Mouse (Mus musculus) right cerebral cortex, postnatal 36 days (tissue): Measurements from ENCODE around the gene Cdpf1.
"Not testable (repeated sequence)": the region's sequence is repeated elsewhere in the genome, so short reads cannot be mapped to it uniquely, and the experiment has no call there.

Source experiments
- DNase-seq, 2 experiments: peaks; one replicate each; pipeline ENCODE4 v3.0.0; 2022; ENCODE audit warnings: low spot score in 2 of 2, mixed read lengths in 1 of 2

The Cdpf1 gene

DNA sequence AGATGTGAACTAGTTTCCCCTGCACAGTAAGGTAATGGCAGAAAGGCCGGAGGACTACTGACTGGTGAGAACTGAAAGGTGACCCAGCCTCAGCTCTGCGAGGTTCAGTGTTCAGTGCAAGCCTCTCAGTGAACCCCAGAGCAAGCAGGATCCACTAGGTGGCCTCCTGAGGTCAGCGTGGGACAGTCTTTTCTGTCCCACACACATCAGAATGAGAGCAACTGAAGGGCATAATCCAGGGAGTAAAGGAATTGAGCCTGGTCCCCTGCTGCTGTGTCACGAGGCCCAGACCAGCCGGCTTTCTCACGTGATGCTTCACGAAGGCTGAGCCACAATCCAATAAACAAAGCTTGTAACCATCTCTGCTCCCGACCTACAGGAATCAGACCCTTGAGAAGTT lies 3.1 kb downstream of the Cdpf1 start:
- DNase-seq: no peak

DNA sequence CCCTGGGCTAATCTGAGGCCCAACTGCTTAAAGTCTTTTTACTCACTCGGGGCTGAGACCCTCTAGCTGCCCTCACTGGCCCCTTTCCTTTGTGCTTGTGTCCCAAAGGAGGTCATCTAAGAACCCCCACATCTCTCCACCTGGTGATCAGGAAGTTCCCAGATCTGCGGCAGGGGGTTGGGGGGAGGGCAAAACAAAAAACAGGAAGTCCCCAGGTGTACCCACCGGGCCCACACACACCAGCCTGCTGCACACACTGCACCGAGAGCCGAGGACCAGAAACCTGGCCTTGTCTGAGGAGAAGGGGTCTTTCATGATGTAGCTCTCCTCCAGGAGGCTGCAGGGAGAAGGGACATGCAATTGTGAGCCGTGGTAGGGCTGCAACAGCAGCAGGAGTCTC lies 3.5 kb downstream of the Cdpf1 start:
- no peak for DNase-seq

DNA sequence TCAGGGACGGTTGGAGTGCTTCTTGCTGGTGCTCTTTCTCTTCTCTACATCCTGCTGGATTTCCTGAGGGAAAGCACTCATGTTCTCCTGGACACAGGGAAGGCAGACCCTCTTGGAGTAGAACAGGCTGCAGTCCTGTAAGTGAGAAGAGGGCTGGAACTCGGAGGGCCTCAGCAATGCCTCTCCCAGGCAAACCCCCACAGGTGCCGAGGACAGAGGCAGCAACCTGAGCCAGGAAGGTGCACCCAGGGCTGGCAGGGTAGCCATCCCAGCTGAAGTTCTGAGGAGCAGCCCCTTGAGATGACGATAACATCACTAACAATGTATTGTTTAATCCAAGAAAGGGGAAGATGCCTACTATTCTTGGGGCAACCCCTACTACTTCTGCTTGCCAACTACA lies 4.1 kb downstream of the Cdpf1 start:
- no peak for DNase-seq

DNA sequence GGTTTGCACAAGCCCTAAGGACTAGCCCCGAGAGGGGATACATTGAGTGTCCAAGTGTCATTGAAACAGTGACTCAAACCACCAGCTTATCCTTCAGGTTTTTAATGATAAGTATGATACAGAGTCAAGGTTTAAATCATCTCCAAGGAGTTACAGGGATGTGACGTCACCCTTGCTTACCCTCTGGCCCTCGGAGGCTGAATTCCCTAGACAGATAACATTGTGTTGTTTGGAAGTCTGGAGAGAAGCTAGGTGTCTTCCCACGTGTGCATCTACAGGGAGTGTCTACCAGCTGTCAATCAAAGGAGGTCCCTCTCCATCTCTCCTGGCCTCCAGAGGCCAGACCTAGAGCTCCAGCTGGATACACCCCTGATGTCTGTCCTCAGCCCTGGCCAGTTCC lies 4.6 kb downstream of the Cdpf1 start:
- DNase-seq: no peak

DNA sequence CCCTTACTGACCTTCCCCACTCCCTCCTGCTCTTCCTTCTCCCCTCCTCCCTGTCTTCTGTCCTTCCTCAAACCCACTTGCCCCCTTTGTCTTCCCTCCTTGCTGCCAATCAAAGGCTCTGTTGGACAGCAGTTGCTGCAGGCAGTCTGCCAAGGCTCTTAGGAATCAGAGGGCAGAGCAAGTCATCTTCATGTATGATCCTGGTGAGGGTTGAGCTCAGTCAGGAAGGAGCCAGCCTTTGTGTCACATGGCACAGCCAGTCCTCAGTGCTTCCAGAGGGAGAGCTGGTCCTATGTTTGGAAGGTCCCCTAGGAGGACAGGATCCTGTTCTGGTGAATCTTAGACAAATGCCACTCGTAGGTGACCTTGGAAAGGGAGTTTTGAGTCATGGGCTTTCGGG lies 8.6 kb downstream of the Cdpf1 start:
- no peak for DNase-seq

DNA sequence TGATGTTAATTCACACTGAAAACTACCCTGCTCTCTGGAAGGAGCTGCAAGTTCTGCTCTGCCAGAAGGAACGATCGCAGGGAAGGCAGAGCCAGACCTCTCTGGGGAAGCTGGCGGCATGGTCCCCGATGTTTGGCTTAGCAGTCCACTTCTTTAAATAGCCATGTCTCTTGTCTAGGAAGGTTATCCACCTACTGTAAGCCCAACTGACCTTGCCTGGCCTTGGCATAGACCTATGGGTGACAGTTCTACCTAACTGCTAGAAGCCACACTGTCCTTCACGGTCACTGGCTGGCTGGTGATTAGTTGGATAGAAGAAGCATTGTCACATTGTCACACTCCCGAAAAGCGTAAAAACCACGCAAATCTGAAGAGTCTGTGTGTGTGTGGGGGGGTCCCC lies 12.8 kb downstream of the Cdpf1 start:
- DNase-seq: no peak

DNA sequence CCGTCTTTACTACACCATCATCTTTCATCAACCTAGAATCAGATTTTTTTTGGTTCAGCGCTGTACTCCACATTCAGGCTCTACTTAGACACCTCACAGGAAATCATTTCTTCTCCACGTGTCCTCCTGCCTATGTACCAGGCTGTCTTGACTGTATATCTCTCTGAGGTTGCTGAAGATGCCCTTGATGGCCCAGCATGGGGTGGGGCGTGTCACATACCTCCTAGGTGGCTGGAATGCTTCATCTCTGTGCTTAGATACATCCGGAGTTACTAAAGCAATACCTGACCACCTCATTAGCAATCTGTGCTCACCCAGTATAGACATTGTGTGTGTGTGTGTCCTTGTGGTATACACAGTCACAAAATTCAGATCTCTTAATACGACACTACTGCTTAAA lies 16.0 kb downstream of the Cdpf1 start:
- no peak for DNase-seq

DNA sequence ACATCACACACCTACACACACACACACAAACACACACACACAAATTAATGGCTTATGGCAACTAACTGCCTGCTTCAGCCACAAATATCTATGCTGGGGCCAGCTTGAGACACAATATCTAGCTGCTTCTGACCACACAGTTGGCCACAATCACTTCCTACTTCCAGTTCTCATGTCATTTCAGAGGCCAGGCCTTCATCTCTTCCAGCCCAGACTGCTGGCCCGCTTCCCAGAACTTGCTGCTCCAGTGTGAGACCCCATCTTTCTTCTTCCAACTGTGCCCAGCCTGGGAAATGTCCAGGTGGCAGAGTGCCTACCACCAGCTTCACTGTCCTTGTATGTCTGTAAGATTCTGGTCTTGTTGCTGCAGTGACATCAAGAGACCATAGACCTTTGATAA lies 18.7 kb downstream of the Cdpf1 start:
- peak in 1 of 2 experiments; percentile 10 for DNase-seq

DNA sequence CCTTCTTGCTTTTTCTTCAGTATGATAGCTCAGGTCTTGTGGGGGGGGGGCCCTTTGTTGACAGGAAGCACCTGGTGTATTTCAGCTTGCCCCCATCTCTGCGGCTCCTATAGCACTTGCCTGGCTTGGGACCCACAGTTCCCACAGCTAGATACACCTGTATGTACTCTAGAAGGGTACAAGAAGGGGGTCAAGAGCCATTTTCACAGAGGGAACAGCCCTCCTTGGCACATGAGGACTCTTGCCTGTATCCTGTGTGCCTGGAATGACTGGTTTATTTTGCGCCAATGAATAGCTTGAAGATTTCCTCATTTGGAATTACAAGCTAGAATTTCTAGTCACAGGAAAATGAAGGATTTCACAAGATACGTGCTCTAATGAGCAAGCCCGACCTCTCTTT lies 20.0 kb downstream of the Cdpf1 start:
- no peak for DNase-seq

DNA sequence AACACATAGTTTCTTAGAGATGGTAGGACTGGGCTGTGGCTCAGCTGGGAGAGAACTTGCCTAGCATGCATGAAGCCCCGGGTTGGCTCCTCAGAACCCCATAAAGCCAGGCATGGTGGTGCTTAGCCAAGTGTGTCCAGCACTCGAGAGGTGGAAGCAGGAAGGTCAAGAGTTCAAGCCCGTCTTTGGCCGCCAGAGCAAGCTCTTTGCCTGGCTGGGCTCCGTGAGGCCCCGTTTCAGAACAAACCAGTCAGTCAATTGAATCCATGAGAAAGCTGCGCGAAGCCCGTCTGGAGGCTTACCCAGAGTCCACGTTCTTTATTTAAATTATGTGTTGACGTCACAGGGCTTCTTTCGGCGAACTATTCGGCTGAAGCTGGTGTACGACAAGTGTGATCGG lies 22.9 kb downstream of the Cdpf1 start:
- no peak for DNase-seq

DNA sequence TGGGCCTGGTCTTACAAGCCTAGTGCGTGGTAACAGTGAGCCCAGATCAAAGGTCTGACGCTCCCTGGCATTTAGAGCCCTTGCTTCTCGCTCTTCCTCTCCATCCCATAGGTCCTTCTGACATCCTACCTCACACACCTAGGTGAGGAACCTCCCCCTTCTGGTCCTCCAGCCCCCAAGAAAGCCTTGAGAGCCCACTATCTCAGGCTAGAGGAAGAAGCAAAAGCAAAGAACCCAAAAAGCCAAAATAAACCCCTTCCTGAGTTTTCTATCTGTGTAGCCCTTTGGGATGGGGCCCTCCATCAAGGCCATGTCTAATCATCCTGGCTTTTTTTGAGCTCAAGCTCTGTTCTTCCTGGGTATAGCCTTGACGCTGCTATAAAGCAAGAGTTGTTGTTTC lies 23.4 kb downstream of the Cdpf1 start:
- no peak for DNase-seq

DNA sequence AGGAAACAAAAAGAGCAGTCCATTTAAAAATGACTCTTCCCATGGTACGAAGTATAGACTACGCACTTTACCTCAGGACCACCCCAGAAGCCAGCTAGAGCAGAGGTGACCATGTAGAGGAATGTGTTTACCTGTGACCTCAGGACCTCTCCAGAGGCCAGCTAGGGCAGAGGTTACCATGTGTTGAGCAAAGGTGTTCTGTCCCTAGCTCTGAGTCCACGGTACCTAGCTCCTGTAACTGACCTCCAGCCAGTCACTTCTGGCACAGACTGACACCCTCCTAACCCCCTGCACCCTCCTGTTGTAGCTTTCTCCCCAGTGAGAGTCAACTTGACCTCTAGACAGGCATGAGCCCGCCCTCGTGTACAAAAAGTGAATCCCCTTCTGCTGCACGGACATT lies 24.0 kb downstream of the Cdpf1 start:
- DNase-seq: no peak

DNA sequence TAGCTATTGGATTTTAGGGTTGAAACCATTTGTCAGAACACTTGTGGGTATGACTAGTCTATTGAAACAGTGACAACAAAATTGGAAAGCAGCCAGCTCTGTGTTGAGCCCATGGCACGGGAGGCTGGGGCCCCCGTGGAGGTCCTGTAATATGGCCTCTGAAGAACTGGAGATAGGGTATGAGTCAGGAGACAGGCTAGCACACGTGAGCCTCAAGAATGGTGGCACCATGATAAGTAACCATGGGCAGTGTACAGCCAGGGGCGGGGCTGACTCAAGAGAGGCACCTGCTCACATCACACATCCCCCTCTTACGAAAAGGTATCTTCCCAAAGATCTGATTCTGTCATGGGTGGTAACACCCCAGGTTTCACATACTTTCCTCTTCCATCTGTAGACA lies 24.8 kb downstream of the Cdpf1 start:
- no peak for DNase-seq

DNA sequence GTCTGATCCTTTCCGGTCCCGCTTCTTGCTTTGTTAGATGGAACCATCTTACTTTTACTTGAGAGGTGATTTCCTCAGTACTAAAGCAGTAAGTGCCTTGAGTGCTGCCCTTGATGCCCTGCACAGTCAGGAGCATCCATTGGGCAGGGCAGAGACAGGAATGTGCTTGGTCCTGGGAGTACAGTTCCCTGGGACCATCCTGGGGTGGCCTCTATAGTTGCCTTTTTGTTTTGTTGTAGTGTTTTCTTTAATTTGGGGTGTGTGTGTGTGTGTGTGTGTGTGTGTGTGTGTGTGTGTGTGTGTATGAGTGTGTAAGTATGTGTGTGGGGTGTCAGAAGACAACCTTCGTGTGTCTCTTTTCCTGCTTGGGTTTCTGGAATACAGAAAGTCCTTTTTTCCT lies 27.2 kb downstream of the Cdpf1 start:
- DNase-seq: no peak

DNA sequence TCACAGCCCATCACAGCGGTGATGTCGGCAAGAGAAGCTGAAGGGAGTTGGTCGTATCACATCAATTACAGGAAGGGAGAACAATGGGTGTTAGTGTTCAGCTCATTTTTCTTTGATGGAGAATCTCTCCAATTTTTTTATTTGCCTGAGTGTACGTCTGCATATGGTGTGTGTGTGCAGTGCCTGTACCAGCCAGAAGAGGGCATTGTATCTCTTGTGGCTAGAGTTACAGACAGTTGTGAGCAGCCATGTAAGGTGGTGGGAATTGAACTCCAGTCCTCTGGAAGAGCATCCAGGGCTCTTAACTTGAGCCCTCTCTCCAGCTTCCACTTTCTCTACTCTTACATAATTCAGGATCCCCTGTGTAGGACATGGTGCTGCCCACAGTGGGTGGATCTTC lies 28.4 kb downstream of the Cdpf1 start:
- no peak for DNase-seq

DNA sequence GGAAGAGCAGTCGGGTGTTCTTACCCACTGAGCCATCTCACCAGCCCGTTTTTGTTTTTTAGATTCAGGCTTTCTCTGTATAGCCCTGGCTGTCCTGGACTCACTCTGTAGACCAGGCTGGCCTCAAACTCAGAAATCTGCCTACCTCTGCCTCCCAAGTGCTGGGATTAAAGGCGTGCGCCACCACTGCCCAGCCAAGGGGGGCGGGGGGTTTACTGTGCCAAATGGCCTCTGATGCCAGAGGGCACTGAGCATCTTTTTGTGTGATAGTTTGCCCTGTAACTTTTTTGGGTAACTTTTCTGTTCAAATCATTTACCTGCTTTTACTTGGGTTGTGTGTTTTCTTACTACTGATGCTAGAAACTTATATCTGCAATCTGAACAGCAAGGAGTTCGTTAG lies 32.6 kb downstream of the Cdpf1 start:
- DNase-seq: not testable (repeated sequence)

DNA sequence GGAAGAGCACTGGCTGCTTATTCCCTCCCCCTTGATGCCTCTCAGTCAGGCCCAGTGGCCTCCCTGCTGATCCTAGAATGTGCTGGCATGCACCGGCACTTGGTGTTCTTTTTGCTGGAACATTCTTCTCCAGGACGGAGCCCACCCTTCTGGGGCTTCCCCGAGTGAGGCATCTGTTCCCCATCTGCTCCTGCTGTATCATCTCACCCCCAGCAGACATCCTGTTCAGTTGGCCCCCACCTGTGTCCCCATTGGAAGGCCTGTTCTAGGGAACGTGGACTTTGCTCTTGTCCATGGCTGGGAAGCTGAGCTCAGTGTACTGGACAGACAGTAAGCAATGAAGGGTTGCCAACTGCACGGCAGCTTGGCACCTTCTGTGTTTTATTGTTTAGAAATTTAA lies 34.7 kb downstream of the Cdpf1 start:
- DNase-seq: no peak

DNA sequence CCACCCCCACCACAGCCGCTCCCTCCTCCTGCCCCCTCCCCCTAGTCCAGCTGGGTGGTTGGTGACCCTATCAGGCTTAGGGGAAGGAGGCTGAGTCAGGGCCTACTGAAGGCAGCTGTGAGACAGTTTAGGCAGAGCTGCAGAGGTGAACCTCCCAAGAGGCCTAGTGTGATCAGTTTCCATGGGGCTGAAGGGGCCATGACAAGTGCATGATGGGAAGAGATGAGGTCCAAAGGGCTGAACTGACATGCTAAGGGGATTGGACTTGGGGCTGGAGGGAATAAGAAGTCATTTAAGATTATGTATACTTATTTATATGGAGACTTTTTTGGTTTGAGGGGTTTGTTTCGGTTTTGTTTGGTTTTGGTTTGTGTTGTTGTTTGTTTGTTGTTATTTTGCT lies 35.3 kb downstream of the Cdpf1 start:
- no peak for DNase-seq

DNA sequence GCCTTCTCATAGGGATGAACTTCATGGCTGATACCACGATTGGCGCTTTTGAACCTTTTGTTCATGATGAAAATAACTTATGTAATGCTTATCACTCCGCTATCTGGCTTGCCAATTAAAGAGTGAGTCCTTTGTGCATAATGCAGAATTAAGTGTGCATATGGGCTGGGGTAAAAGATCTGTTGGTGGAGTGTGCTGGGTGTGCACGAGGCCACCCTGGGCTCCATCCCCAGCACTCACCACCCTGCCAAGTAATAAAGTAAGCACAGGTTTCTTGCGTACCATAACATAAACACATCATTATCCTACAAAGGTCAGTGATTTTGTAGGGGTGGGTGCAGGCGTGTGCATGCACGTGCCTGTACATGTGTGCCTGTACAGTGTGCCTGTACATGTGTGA lies 36.5 kb downstream of the Cdpf1 start:
- DNase-seq: no peak

DNA sequence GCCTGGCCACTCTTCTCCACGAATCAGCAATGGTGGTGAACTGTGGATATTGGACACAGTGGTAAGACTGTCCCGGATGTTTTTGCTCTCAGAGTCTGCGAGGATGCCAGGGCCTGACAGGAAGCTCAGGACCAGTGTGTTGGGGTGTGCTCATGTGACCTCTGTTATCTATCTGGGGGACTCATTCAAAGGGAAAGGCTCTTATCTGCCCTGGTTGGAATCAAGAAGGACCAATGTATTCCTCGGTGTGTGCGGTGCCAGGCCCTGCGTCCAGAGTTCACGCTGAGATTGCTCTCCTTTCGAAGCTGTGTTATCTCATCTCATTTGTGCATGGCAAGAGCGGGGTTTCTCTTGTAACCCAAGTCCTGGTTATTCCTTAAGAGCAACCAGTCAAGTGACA lies 37.1 kb downstream of the Cdpf1 start:
- DNase-seq: no peak

DNA sequence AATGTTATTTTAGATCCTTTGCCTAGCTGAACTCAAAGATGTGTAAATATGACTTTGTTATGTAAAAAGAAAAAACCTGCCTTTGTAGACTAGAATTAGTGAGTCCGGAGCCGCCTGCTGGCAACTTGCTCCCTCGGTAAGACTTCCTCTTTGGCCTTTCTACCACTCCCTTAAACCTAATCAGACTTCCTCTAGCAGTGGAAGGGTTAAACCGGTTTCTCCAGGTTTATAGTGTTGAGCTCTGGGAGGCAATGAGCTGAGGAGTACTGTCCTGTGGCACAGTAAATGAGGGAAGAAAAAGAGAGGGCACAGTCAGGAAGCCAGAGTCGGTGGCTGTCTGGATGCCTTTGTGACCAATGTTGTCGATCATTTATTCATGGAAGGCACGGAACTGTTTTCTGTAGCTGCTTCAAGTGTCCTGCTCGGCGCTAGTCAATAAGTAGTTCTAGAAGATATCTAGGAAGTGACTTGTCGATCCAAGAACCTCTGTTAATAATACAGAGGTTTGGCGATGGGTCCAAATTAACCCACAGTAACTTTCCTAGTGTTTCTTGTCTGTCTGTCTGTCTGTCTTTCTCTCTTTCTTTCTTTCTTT lies 39.3 kb downstream of the Cdpf1 start:
- DNase-seq: no peak

DNA sequence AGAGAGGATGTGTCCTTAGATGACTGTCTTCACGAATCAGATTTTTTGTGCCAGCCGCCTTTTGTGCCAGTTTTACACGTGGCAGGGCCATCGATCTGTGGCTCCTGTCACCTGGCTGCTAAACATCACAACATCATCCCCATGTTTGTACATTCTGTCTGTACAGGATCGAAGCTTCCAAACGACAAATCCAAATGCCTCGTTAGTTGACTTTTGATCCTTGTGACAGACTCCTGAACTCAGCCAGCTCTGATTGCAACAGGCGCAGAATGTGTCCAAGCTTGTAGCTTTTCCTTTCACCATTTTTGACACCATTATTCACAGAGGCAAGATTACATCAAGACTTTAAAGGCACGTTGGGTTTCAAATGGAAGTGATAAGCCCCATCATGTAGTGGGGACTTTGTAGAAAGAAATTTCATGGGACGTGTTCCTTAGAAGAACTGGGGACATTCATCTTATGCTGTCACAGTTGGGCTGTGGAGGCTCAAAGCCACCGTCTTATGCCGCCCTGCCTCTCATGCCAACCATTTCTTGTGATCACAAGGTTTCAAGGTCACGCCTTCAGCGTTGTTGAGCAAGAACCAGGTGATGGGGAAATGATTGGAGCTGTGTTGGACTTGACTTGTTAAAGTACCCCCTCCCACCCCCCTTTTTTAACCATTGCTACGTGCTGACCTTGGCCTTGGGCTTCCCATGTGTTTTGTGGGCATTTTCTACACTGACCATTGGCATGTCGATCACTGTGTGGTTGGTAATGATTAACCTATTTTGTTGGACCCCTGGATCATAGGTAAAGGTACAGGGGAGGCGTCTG lies 40.0 kb downstream of the Cdpf1 start:
- DNase-seq: no peak

DNA sequence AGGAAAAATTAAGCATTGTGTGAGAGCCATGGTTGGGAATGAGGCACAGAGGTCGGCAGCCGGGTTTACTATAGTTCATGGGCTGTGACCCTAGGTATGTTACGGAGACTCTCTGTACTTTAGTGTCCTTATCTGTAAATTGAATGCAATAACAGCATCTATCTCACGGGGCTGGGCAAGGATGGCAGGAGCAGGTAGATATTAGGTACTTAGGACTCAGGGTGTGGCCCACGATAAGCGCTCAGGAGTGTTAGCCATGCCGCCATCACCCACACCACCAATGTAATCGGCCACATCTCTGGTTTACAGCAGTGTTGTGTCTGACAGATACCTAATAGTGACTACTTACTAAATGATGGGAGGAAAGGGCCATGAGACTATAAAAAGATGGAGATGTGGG lies 42.5 kb downstream of the Cdpf1 start:
- DNase-seq: no peak

DNA sequence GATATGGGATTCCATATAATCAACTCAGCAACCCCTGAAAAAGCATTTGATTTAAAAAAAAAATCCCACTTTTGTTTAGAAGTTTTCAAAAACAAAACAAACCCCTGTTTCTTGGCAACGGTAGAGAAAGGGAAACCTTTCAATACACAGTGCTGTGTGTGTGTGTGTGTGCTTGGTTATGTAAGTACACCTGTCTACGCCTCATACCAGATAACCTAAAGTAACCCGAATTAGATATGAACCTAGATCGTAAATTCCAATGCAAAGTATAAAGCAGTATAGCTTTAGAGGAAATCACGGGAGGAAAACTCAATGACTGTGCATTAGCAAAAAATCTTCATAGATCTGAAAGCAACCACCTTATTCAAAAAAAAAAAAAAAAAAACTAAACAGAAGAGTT lies 44.8 kb downstream of the Cdpf1 start:
- no peak for DNase-seq
